Mouse (Mus musculus) monocyte, adult 2 months (primary cell): ENCODE results near the gene Zp2.

Source experiments
- DNase-seq, 2 experiments: peaks; one replicate each; pipeline ENCODE4 v3.0.0; 2022; ENCODE audit warnings: low spot score in 2 of 2, low read depth in 1 of 2

Zp2 gene

DNA sequence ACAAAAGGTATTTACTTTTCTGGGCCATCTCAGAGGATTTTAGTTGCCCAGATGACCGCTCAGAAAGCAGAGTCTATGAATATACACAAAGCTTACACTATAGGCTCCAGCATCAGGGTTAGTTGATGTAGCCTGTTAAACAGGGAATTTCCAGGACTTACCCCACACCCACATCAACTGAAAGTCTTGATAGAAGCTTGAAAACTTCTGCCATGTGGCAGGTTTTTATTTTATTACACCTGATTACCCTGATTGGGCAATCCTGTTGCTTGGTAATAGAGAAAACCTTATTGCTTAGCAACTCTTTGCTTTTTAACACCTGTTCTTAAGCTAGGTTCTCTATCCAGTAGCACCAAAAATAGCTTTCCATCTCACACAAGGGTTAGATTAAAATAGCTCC is 2.3 kb downstream of the Zp2 start:
- no peak for DNase-seq

DNA sequence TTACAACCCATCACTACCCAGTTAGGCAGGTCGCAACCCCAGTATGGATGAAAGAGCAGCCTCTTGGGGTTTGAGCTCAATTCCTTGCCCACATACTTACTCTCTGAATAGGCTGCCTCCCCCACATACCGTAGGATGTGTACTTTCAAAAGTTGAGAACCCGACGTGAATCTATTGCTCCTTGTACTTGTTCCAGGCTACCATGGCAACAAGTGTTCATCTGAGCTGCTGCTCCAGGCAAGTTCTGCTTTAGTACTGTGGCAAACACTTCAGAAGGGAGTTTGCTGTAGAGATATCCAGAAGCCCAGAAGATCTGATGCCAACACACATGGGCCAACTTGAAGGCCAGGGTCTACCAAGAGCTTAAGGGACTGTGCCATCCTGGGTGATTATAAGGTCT is 16.1 kb downstream of the Zp2 start:
- no peak for DNase-seq

DNA sequence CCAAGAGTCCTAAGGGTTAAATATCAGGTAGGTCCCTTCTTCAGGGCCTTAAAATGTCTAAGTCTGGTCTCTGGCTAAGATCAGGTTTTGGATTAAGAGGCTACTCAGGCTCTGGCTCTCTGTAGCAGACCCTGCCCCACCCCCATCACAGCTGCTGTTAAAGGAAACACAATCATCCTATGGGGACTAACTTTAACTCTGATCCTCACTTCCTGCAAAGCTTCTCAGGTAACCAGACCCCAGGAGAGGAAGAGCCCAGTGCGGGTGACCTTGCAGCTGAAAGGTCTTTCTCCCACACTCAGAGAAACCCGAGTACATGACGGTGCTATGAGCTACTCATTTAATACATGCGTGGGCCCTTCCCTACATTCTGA is 17.4 kb downstream of the Zp2 start:
- no peak for DNase-seq

DNA sequence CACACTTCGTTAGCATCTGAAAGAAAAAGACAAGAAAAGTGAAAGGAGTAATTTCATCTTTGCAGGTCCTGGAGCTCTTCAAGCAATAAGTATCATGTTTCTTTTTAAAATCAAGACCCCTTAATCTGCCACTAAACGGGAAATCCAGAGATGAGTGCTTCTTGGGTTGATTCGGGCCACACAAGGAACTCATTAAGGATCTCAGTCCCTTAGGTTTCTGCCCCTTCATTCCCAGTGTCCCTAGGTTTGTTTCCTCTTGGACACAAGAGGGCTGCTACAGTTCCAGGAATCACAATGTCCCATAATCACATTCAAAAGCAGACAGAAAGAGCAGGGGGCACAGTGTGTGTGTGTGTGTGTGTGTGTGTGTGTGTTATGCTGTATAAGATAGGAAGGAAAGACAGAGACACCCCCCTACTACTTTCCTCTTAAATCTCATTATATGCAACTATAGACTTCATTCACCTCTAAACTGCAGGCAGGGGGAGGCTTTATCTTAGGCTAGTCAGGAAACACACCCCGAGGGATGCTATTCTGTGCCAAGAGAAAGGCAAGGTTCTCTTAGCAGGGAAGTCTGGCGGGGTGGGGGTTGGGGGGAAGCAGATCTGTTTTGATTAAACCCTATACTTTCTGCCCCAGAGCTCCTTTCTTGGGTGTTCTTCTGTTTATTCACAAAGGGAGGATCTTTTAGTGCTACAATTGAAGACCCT is 18.0 kb downstream of the Zp2 start:
- no peak for DNase-seq

DNA sequence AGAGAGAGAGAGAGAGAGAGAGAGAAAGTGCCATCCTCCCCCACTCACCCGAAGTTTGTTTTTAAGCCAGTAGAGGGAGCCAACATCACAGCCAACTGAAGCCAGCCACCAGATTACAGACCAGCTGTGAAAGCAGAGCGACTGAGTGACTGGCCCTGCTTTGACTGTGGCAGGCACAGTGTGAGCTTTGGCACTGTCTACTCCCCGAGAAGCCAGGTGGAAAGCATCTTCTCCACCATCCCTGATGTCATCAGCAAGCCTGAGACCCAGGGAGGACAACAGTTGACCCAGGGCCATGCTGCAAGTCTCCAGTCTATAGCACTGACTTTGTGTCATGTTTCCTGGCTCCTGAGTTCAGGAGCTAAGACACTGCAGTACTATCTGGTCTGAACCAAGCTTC is 20.2 kb downstream of the Zp2 start:
- no peak for DNase-seq

DNA sequence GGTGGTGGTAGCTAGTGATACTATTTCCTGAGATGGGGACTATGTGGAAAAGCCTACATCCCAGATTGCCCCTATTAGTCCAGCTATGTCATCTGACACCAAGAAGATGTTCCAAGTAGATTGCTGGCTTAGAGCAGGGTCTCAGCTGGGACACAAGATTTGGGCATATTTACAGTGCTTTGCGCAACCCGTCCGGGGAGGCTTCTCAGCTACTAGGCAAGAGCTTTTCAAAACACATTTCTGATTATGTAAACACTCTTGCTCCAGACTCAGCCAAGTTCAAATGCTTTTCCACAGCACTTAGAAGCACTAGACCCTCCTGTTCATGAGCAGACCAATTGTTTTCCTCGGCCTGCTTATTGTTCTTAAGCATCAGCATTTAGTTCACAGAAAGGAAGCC is 21.3 kb downstream of the Zp2 start:
- no peak for DNase-seq

DNA sequence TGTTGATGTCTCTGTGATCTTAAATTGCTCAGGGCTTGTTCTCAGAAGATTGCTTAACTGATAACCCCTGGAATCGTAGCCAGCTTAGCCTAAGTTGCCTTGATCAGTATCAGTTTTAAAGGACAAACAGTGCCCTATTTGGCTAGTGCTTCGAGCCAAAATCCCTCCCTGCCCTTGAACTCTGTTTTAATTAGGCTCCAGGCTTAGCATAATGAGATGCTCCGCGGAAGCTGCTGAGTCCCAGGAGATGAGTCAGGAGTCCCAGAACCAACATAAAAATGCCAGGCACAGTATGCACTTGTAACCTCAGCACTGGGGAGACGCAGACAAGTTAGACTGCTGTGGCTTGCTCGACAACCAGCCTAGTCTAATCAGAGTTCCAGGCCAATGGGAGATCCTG is 27.6 kb downstream of the Zp2 start:
- DNase-seq, result no peak

DNA sequence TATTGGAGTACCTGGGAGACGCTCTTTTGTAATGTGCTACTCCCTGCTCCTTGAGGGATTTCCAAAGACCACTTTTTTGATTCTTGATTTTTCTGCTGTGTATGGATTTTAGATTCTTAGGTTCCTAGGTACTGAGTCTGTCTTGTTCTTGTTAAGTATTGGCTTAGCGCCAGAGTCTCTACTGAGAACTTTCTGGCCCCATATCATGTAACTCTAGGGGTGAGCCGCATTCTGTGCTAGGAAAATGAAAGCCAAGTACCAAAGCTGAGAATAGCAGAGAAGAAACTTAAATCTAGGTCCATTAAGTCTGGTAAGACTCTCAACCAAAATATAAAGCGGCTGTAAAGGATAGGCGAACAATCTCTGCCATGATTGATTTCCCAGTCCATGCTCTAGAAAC is 28.1 kb downstream of the Zp2 start:
- no peak for DNase-seq

DNA sequence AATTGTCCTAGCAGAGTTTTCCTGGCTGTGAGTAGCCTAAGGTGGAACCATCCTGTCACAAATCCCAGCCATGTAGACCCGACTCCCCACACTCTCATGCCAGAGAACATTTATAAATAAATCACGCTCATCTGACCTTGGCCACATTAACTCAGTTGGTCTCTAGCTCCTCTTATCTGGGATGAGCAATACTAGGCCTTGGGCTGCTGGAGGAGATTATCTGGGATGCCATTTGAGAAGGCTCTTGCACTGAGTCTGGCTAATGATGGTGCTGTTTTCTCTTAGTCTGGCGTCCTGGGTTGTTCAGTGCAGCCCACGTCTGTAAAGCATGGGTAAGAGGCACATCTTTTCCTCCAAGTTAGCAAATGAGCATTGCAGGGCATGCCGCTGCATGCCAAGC is 35.4 kb downstream of the Zp2 start:
- no peak for DNase-seq

DNA sequence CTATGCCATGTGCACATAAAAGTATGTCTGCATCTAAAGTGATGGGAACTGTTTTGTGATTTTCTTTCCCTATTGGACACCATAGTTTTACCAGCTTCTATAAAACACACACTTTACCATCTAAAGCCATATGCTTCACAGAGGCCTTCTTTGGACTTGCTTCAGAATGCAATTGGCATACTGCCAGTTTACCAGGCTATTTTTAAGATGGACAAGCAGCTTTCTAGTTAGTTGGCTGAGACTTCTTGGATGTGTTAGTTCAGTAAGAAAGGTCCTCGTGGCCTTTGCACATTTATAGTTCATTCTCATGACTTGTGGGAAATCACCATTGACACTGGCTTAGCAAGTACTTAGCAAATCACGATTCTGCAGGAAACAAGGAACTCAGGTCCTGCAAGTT is 38.7 kb downstream of the Zp2 start:
- DNase-seq, result no peak

DNA sequence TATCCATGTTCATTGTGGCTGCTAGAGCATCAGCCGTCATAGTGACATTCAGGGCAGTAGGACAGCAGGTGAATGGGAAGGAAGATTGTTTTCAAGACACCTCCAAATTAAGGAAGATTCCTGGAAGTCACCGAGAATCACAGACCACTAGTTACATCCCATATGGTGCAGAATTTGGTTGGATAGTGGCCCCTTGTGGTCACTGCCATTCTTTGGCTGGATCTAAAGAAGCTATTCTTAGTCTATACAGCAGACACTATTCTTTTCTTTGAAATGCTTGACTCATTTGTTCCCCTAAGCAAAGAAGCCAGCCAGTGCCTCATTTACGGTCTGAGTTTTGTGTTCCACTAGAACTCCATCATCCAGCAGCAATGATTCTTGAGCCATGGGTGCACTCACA is 40.1 kb downstream of the Zp2 start:
- no peak for DNase-seq

DNA sequence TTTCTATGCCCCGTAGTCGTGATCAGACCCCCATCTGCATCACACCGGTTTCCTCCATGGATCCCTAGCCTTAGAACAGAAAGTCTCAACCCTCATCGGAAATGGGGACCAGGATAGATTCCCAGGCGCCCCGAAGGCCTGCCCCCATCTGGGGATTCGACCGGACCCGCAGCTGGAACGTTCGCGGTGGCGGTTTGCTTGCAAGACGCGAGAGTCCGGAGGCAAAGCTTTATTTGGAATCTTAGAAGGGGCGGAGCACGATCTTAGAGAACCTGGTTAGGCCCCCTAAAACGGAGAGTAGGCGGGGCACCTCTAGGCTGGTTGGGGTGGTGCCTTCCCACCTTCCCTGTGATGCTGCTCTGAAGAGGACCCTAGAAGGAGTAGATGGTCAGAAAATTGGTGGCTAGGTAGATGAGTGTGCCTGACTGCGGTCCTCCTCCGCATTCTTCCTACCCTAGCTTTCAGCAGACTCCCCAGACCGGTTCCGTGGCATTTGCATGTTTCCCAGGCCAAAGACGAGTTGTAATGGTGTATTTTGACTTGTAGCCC is 42.0 kb downstream of the Zp2 start:
- DNase-seq, result no peak

DNA sequence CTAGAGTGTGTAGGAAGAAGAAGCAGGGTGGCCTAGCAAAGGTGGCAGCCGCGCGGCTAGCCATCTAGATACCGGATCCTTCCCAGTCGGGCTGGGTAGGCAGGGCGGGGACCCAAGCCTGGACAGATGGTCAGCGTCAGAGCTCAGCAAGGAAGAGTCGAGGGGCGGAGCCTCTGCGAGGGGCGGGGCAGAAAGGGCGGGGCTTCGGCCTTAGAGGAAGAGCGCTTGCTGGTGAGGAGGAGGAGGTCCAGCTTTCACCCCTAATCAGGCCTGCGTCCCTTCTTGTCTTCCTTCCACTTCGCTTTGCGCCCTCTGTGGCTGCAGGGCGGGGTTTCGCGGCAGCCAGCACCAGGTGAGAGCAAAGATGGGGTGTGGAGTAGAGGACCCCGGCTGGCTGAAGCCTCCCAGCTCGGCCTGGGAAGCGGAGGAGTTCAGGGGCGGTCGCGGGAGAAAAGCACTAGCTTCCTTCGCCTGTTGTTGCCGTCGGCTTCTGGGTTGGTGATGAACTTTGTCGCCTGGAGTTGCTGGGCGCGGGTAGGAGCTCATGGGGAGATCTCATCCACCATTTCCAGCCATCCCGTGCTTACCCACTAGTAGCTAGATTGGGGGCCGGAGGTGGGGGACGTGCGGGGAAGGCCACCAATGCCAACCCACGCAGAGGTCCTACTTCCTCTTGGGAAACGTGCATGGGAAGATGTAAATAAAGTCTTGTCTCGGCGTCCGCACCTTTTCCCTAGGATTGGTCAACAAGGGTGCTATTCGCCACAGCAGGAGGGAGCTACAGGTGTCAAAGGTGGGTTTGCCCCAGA is 42.7 kb downstream of the Zp2 start, which contains the start of gene Tmem159:
Gene Tmem159, plus strand, starts transcription at position 190 of the 809 bp plus-strand sequence.
- DNase-seq, result peak; percentile 42 to 70

DNA sequence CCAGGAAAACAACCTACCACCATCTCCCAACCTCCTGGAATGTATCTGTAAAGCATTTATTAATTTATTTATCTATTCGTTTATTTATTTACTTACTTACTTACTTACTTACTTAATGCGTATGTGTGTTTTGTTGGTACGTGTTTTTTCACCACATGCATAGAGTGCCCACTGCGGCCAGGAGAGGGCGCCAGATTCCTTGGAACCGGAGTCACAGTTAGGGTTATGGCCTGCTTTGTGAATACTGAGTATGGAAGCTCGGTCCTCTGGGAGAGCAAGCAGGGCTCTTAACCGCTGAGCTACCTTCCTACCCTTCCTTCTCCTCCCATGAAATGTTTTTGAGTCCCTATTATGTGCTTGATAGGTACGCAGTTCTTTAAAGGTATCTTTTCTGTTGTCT is 46.7 kb downstream of the Zp2 start:
- peak; percentile 30 to 34 for DNase-seq

DNA sequence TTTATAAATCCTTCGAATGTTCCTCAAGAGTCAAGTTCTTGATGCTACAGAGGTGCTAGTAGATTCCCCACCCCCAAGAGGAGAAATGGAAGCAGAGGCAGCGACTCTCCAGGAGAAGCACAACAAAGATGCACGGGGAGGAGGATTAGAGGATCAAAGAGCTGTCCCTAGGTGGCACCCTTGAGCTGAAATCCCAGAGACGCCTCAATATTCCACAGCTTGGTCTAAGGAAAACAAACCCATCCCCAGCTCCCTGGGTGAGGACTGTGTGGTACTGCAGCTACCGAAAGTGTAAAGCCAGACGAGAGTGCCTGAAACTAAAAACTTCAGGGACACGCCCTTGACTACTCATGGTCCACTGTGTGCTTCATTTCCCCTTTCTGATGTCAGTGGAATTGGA is 47.2 kb downstream of the Zp2 start:
- DNase-seq, result no peak

DNA sequence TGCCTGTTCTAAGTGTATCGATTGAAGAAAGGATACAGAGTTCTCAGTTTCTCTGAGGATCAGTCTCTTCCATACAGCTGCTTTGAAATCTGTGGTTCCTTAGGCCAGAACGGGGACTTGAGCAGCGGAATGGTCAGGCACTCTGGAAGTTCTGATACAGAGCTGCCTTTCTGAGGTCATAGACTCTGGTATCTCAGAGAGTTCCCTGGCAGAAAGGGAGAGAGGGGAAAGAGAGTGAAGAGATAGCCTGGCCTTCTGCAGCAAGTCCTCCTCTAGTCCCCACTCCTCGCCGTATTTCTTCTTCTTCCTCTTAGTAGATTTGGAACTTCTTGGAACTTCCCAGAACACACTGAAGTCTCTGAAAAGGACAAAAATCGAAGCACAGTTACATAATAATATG is 49.9 kb downstream of the Zp2 start, which contains the start of gene Dnah3:
Gene Dnah3, minus strand, starts transcription at position 101 of the 400 bp plus-strand sequence.
- no peak for DNase-seq

DNA sequence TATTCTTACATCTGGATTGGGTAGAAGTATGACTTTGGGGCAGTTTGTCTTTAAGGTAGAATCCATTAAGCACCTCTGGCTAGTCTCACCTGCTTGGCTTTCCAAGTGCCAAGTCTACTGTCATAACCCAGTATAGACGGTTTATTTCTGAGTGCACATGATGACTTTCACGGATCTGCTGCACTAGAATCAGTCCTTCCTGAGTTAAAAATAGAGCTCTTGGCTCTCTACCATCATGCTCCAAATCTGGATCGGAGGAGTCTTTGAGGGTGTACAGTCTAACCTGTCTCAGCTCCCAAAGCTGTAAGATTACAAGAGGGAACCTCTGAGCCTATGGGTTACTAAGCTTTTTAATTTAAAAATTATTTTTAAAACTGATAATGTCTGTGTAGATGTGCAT is 50.9 kb downstream of the Zp2 start:
- DNase-seq, result no peak

DNA sequence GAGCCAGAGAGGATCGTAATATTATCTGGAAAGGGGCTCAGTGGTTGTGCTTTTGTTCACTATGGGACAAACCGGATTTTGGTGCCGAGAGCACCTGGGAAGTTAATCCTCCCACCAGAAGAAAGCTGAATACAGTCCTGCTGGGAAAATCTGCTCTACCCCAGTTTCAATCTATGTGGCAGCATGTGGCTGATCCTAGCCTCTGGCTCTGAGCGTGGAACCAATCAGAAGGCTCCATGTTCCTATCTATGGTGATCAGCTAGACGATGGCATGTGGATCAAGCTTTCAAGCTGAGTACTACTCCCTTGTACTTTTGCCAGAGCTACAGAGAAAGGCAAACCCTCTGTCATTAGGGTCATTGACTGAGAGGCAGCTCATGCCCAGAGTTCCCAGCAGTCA is 52.1 kb downstream of the Zp2 start:
- no peak for DNase-seq

DNA sequence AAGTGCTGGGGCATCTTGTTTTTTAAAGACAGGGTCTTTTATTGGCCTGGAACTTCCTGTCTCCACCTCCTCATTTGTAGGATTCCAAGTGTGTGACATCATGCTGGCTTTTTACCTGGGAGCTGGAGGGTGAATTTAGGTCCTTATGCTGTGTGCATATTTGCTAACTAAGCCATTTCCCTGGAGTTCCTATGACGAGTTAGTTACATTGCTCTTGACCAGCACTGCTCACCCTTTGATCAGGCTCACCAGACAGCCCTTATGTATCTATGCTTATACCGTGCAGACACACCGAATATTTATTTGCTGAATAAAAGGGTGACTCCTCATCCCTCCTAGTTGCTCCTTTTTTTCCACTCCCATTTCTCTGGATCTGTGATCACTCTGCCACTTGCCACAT is 64.9 kb downstream of the Zp2 start:
- DNase-seq, result no peak
